In genomic region chr2:128687558-128688120, GRCm38 (mm10) we compare ENCODE assay signal across 9 mouse cellular contexts. TPM values are rescaled to one million over a fixed set of nuclear protein-coding genes. Genes with fewer than 3 reads are reported as not detected.
DNase-seq lines count a peak whose midpoint lies in the region; ATAC-seq and TF ChIP-seq lines count a peak whose summit lies in the region.
"Had no signal": no experiment of that assay in that cellular context is flagged by ENCODE, and none has a peak within 500 bp of the region (broad histone marks: within the 10 kb centered on the region; RNA-seq: fewer than 3 reads in every experiment).

No protein-coding gene starts in this region.

- H3K4me2 ChIP-seq in heart, postnatal 0 days (ENCODE audit: low read depth, low read length), result peak overlapping the region; percentile 59

- peak; percentile 51; the same call in 1 of the 2 replicates for ATAC-seq in heart, postnatal 0 days (ENCODE audit: insufficient read depth, low read depth)
- peak; percentile 33 for ATAC-seq in megakaryocyte progenitor cell, adult 5-6 weeks (replicated peaks; ENCODE audit: poor library complexity)

- peak; percentile 30 for DNase-seq in heart, adult 11 months
- DNase-seq in heart, adult 8-10 months (ENCODE audit: low spot score), result no peak
- DNase-seq in heart, postnatal 0 days (ENCODE audit: low spot score), result no peak
- no peak for DNase-seq in right cerebral cortex, postnatal 36 days (ENCODE audit: low spot score in 2 of 2)
- DNase-seq in ovary, postnatal 10 days (ENCODE audit: low spot score), result no peak
- no peak for DNase-seq in urinary bladder, postnatal 25 days (ENCODE audit: low spot score)

- no peak for TF ChIP-seq EP300 in ES-Bruce4 (IDR thresholded peaks at IDR 0.05; ENCODE audit: insufficient read depth, low read depth, low read length)
- TF ChIP-seq EP300 in heart, postnatal 0 days (IDR thresholded peaks at IDR 0.05; ENCODE audit: low read depth), result no peak

- no peak for TF ChIP-seq POLR2A in ES-Bruce4 (IDR thresholded peaks at IDR 0.05; ENCODE audit: insufficient read depth, low read length)

- H3K27me3 ChIP-seq in ES-Bruce4 (ENCODE audit: control insufficient read depth, insufficient read depth, low read length, poor library complexity, severe bottlenecking), result no peaks in the 10 kb centered on the region
- no peaks in the 10 kb centered on the region for H3K27me3 ChIP-seq in heart, postnatal 0 days (ENCODE audit: control insufficient read depth, insufficient read depth, low read length)
- H3K27me3 ChIP-seq: Patski had no signal

- TF ChIP-seq CTCF in ES-Bruce4 (IDR thresholded peaks at IDR 0.05; ENCODE audit: low read depth, low read length), result no peak
- no peak for TF ChIP-seq CTCF in heart, postnatal 0 days (IDR thresholded peaks at IDR 0.05; ENCODE audit: low read depth)

- 47% methylated on average over 10 of the region's 10 CpGs for WGBS in heart, postnatal 0 days

- no peak overlapping the region for H3K27ac ChIP-seq in ES-Bruce4 (ENCODE audit: insufficient read depth, low read length)
- peak overlapping the region; percentile 83 for H3K27ac ChIP-seq in heart, postnatal 0 days (ENCODE audit: low read depth)

- H3K4me3 ChIP-seq in ES-Bruce4 (ENCODE audit: low read depth, low read length), result peak overlapping the region; percentile 97
- peak overlapping the region; percentile 91 for H3K4me3 ChIP-seq in heart, postnatal 0 days (ENCODE audit: low read depth, low read length)

- H3K9me3 ChIP-seq in ES-Bruce4 (replicated peaks; ENCODE audit: control insufficient read depth, insufficient read depth, low read length, poor library complexity, severe bottlenecking), result no peaks in the 10 kb centered on the region
- H3K9me3 ChIP-seq in heart, postnatal 0 days (replicated peaks; ENCODE audit: control insufficient read depth, low read length), result no peaks in the 10 kb centered on the region

- H3K9ac ChIP-seq in ES-Bruce4 (ENCODE audit: low read depth, poor library complexity, severe bottlenecking), result peak overlapping the region; percentile 93
- peak overlapping the region; percentile 96 for H3K9ac ChIP-seq in heart, postnatal 0 days (replicated peaks; ENCODE audit: low read depth, low read length)

- peaks cover 1% of the 10 kb centered on the region for H3K4me1 ChIP-seq in ES-Bruce4 (ENCODE audit: control insufficient read depth, insufficient read depth, low read length)
- peaks cover 6% of the 10 kb centered on the region; the same call in 1 of the 2 replicates for H3K4me1 ChIP-seq in heart, postnatal 0 days (ENCODE audit: control insufficient read depth, insufficient read depth)

- H3K36me3 ChIP-seq in ES-Bruce4 (ENCODE audit: control insufficient read depth, insufficient read depth, low read length, poor library complexity, severe bottlenecking), result peaks cover 10% of the 10 kb centered on the region
- H3K36me3 ChIP-seq in heart, postnatal 0 days (replicated peaks; ENCODE audit: control insufficient read depth, insufficient read depth, low read length), result peaks cover 19% of the 10 kb centered on the region

RNA-seq across cellular contexts. Expression of gene Anapc1, which starts 0.4 kb away (rescaled TPM):
- total RNA-seq in heart, adult 8-10 months (2022), result 10 to 100 TPM; 37.2 to 41.3 (median 39.1) TPM
- 139 and 144 TPM in 2 replicates for polyA plus RNA-seq in ES-Bruce4 (2011; ENCODE audit: insufficient read depth, insufficient read length, low read depth, missing spikeins)
- total RNA-seq in heart, postnatal 0 days (2014; rRNA removed; ENCODE audit: low replicate concordance), result 33.8 and 69.5 TPM in 2 replicates
- polyA plus RNA-seq in heart, postnatal 0 days (2015; fragmentation: Nextera tagmentation; extraction: Ambion mirVana), result 14.1 and 16.1 TPM in 2 replicates
- 101 and 121 TPM in 2 replicates for total RNA-seq in megakaryocyte progenitor cell, adult 5-6 weeks (2015)
- 99.2 and 116 TPM in 2 replicates for total RNA-seq in megakaryocyte progenitor cell, adult 5-6 weeks (2017)

RNA-seq across cellular contexts. Expression of gene Mertk, which starts 11.1 kb away (rescaled TPM):
- 1 to 10 TPM; 4.4 to 5.3 (median 4.5) TPM for total RNA-seq in heart, adult 8-10 months (2022)
- 1.9 and 2.2 TPM in 2 replicates for polyA plus RNA-seq in ES-Bruce4 (2011; ENCODE audit: insufficient read depth, insufficient read length, low read depth, missing spikeins)
- total RNA-seq in heart, postnatal 0 days (2014; rRNA removed; ENCODE audit: low replicate concordance), result 4.6 and 6.1 TPM in 2 replicates
- polyA plus RNA-seq in heart, postnatal 0 days (2015; fragmentation: Nextera tagmentation; extraction: Ambion mirVana), result 2.3 TPM in 2 replicates
- total RNA-seq in megakaryocyte progenitor cell, adult 5-6 weeks (2015), result 0.10 TPM in 1 of 2 replicates, not detected in the other
- total RNA-seq in megakaryocyte progenitor cell, adult 5-6 weeks (2017), result 0.03 TPM in 1 of 2 replicates, not detected in the other
